Mouse (Mus musculus): Measurements from ENCODE around the gene Bicdl2. TPM values are rescaled to one million over a fixed set of nuclear protein-coding genes. Genes with fewer than 3 reads are reported as not detected.

Gene Bicdl2
- 0.36 TPM in 1 of 2 replicates, not detected in the other for polyA plus RNA-seq (2016; fragmentation: Nextera tagmentation; extraction: Ambion mirVana)

DNA sequence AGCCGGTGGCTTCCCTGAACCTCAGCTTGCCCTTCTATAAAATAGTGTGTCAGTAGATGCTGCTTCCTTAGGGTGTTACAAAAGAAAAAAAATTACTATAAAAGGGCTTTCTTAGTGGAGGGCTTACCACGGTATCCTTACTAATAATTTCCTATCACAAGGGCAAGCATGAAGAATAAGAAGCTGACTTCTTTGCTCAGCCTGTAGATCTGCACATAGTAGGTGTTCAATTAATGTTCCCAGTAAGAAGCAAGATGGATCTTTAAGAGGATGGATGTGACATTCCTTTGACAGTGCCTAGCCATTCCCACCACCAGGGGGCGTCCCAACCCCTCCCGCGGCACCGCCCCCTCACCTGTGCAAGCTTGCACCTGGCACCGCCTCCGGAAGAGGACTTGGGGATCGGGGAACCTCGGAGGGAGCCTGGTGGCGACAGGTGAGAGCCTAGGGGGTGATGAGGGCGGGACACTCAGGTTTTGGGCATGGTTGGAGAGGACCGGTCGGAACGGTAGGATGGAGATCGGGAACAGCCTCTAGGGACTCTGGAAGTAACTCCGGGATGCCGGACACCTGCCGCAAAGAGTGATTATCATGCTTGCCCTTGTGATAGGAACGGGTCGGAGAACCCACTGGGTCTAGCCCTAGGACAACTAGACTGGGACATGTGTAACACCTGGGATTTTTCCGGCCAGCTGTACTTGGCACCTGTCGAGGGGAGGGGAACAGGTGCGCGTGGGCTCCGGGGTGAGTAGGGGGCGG is at the start of gene Bicdl2:
Gene Bicdl2, plus strand, starts transcription at position 390 of the 759 bp plus-strand sequence.
- Histone ChIP-seq H3K4me2 (peak within 1 kb of the TSS; percentile 38), H3K9ac (no peak within 1 kb of the TSS), H3K4me1 (replicated peaks) (peaks cover 10% of the 10 kb centered on the region; the same call in 1 of the 2 replicates), H3K36me3 (no peaks in the 10 kb centered on the region), H3K27me3 (replicated peaks) (peaks cover 60% of the 10 kb centered on the region), H3K4me3 (peak within 1 kb of the TSS; percentile 7), H3K9me3 (replicated peaks) (no peaks in the 10 kb centered on the region), H3K27ac (ENCODE audit: poor library complexity, severe bottlenecking) (no peak within 1 kb of the TSS)
- no peak for ATAC-seq (ENCODE audit: insufficient number of reproducible peaks, low FRiP score)
- 6% methylated on average over 27 of the region's 27 CpGs for WGBS

DNA sequence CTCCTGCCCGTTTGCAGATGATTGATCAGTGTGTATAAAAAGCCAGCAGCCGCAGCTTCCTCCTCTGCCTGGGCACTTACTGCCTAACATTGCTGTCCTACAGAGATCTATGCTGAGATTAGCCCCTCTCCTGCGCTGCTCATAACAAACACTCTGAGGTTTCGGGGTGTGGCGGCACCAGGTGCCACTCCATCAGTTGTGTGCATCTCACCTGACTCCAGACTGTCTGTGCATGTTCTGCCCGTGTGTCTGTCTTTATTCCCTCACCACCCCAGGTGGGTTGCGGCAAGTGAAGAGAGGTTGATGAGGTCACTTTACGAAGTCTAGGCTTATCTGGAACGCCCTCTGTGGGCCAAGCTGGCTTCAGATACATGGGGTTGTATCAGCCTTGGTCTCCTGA is 43.2 kb upstream of the Bicdl2 start:
- H3K4me2 ChIP-seq = no peak overlapping the region
- no peak overlapping the region for H3K4me3 ChIP-seq
- no peaks in the 10 kb centered on the region for H3K4me1 ChIP-seq (replicated peaks)
- 49% methylated on average over 9 of the region's 9 CpGs for WGBS
- no peaks in the 10 kb centered on the region for H3K36me3 ChIP-seq
- H3K9ac ChIP-seq = no peak overlapping the region
- H3K27ac ChIP-seq (ENCODE audit: poor library complexity, severe bottlenecking) = no peak overlapping the region
- no peak for ATAC-seq (ENCODE audit: insufficient number of reproducible peaks, low FRiP score)
- no peaks in the 10 kb centered on the region for H3K9me3 ChIP-seq (replicated peaks)
- peaks cover 45% of the 10 kb centered on the region for H3K27me3 ChIP-seq (replicated peaks)

DNA sequence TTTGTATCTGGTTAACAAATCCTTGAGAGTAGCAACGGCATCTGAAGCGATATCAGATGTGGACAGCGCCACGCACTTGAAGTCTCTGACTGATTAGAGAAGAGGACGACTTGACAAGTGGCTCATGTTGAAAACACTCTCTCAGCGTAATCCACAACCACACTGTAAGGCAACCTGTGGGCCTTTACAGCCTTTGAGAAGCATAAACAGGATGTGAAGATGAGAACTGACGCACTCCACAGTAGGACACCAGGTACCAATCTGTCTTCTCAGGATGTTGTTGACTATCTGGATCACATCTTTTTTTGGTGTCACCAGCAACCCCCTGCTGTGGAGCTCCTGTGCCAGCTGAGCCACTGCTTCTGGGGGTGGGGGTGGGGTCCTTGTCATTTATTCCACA is 40.0 kb upstream of the Bicdl2 start:
- Histone ChIP-seq H3K4me1 (replicated peaks) (no peaks in the 10 kb centered on the region), H3K27ac (ENCODE audit: poor library complexity, severe bottlenecking) (no peak overlapping the region), H3K4me3 (no peak overlapping the region), H3K4me2 (no peak overlapping the region), H3K9me3 (replicated peaks) (no peaks in the 10 kb centered on the region), H3K36me3 (no peaks in the 10 kb centered on the region), H3K27me3 (replicated peaks) (peaks cover 52% of the 10 kb centered on the region), H3K9ac (no peak overlapping the region)
- no peak for ATAC-seq (ENCODE audit: insufficient number of reproducible peaks, low FRiP score)
- 41% methylated on average over 7 of the region's 7 CpGs for WGBS

DNA sequence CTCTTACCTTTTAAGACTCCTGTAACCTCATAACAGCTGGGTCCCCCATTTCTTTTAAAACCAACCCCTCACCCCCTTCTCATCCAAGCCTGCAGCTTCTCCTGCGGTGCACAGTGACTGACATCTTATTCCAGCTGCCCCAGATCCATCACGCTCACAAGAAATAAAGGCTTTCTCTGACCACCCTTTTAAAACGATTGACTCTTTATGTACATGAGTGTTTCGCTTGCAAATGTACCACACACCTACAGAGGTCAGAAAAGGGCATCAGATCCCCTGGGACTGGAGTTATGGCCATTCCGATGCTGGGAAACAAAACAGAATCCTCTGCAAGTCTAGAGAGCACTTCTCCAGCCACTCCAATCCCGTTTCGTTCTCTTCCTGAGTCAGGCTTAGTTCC is 32.5 kb upstream of the Bicdl2 start:
- 29% methylated on average over 7 of the region's 7 CpGs for WGBS
- no peak overlapping the region for H3K4me3 ChIP-seq
- no peak overlapping the region for H3K9ac ChIP-seq
- no peak for ATAC-seq (ENCODE audit: insufficient number of reproducible peaks, low FRiP score)
- H3K4me1 ChIP-seq (replicated peaks) = peaks cover 5% of the 10 kb centered on the region; the same call in 1 of the 2 replicates
- no peaks in the 10 kb centered on the region for H3K9me3 ChIP-seq (replicated peaks)
- no peak overlapping the region for H3K27ac ChIP-seq (ENCODE audit: poor library complexity, severe bottlenecking)
- H3K27me3 ChIP-seq (replicated peaks) = peaks cover 29% of the 10 kb centered on the region
- no peak overlapping the region for H3K4me2 ChIP-seq
- no peaks in the 10 kb centered on the region for H3K36me3 ChIP-seq

DNA sequence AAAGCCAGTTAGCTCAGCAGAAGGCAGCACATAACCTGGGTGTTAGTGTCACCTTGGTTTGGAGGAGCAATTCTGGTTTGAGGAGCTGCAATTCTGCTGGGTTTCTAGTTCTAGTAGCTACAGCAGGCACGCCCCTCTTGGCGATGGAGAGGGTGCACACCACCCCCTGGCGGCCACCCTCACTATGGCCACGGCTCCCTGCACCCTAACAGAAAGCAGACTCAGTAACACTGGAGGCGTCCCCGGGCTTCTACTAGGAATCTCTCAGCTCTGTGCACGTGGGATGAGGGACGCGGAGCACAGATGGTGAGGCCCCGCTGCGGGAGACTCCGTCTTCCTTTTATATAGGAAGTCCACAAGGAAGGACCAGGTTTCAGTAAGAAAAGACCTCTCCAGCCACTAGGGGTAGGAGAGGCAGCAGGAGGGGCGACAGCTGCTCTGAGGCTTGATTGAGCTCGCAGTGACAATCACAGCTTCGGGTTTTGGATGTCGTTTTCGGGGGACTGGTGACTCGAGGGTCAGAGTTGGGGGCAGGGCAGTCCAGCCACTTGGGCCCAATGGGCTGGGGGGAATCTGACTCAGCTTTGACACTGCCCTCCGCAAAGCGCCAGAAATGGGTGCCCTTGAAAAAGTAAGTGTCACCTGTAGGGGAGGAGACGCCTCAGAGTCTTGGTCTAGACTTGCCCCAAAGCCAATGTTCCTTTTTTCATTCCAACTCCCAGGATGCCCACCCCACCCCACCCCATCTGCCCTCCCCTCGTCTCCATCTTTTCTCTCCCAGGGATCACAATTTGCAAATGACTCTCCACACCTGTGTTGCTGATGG is 29.9 kb upstream of the Bicdl2 start:
- Histone ChIP-seq H3K27me3 (replicated peaks) (peaks cover 29% of the 10 kb centered on the region), H3K4me3 (peak overlapping the region; percentile 8), H3K36me3 (no peaks in the 10 kb centered on the region), H3K4me2 (peak overlapping the region; percentile 54), H3K27ac (ENCODE audit: poor library complexity, severe bottlenecking) (no peak overlapping the region), H3K4me1 (replicated peaks) (peaks cover 5% of the 10 kb centered on the region; the same call in 1 of the 2 replicates), H3K9ac (peak overlapping the region; percentile 17; the same call in 1 of the 2 replicates), H3K9me3 (replicated peaks) (no peaks in the 10 kb centered on the region)
- 15% methylated on average over 22 of the region's 22 CpGs for WGBS
- ATAC-seq (ENCODE audit: insufficient number of reproducible peaks, low FRiP score) = peak; percentile 69

DNA sequence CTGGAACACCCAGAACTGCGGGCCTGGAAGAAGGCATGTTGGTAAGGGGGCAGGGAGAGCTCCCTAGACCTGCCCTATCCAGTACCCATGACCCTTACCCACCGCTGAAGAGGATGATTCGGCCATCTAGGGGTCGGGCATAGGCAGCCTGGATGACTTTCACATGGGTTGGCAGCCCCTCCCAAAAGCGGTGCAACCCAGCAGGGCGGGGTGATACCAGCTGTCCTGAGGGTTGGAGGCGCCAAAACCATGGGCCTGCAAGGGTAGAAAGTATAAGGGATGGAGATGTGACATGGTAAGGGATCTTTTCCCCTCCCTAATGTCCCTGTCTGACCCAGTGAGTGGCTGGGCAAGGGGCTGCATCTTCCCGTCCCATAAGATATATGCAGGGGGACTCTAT is 29.1 kb upstream of the Bicdl2 start:
- Histone ChIP-seq H3K4me3 (no peak overlapping the region), H3K9ac (no peak overlapping the region), H3K4me2 (no peak overlapping the region), H3K27me3 (replicated peaks) (peaks cover 37% of the 10 kb centered on the region), H3K9me3 (replicated peaks) (no peaks in the 10 kb centered on the region), H3K4me1 (replicated peaks) (peaks cover 5% of the 10 kb centered on the region; the same call in 1 of the 2 replicates), H3K27ac (ENCODE audit: poor library complexity, severe bottlenecking) (no peak overlapping the region), H3K36me3 (no peaks in the 10 kb centered on the region)
- no peak for ATAC-seq (ENCODE audit: insufficient number of reproducible peaks, low FRiP score)
- WGBS = 62% methylated on average over 8 of the region's 8 CpGs

DNA sequence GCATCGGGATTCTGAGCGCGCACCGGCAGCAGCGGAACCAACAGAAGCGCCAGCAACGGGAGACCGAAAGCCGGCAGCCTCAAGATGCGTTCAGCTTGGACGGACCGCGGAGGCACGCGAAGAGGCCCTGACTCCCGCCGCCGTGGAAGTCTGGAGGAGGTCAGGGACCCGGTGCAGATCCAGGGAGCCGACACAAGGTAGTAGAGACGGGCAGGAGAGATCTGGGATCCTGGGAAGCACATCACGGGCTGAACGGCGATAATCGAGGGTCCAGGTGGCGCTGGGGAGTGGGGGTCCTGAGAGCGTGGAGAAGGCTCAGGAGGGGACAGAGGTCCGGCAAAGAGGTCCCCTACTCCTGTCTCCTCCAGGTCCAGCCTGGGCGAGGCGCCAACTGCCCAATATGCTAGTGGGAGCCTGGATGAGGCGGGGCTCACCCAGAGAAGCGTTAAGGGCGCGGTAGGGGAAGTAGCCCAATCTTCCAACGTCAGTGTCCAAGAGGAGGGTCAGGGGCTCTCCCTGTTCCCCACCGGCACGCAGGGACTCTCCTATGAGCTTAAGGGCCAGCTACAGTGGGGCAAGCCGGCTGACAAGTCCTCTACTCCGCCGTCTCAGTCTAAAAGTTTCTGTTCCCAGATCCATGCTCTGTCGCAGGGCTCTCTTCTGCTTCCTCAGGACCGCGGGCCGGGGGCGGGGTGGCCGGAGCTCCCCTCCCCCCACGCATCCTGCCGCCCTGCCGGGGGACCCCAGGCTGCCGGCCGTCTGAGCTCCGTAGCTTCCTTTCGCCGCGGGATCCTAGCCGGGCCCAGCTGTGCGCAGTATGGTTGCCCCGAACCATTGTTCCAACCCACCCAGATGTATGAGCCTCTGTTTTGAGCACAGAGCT is 15.5 kb upstream of the Bicdl2 start, which contains the start of gene Mmp25:
Gene Mmp25, minus strand, starts transcription at position 665 of the 883 bp plus-strand sequence.
- peak within 1 kb of the TSS; percentile 61 for H3K9ac ChIP-seq
- 0 out of 2 replicates have a peak, but pooled peaks cover 8% of the 10 kb centered on the region for H3K4me1 ChIP-seq (replicated peaks)
- H3K27ac ChIP-seq (ENCODE audit: poor library complexity, severe bottlenecking) = no peak within 1 kb of the TSS
- peak within 1 kb of the TSS; percentile 92 for H3K4me2 ChIP-seq
- H3K27me3 ChIP-seq (replicated peaks) = peaks cover 20% of the 10 kb centered on the region
- H3K36me3 ChIP-seq = no peaks in the 10 kb centered on the region
- WGBS = under 1% methylated on average over 58 of the region's 58 CpGs
- peak; percentile 47 for ATAC-seq (ENCODE audit: insufficient number of reproducible peaks, low FRiP score)
- H3K9me3 ChIP-seq (replicated peaks) = peaks cover 13% of the 10 kb centered on the region
- peak within 1 kb of the TSS; percentile 54 for H3K4me3 ChIP-seq

DNA sequence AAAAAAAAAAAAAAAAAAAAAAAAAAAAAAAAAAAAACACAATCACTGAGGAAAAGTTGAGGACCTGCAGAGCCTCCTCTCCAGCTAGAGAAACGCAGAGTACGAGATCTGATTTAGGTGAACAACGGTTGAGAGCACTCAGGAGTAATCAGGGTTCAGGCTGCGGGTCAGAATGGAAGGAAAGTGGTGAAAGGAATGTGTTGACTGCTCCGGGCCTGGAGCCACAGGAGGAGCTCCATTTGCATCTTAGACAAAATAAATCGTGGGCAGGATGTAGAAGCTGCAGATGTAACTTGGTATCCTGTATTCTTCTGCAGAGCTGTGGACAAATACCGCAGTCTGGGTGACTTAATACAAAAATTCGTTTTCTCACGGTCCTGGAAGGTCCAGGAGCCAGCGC is 14.4 kb upstream of the Bicdl2 start:
- 19% methylated on average over 10 of the region's 10 CpGs for WGBS
- Histone ChIP-seq H3K4me2 (no peak overlapping the region), H3K9ac (no peak overlapping the region), H3K9me3 (replicated peaks) (peaks cover 13% of the 10 kb centered on the region), H3K36me3 (no peaks in the 10 kb centered on the region), H3K27me3 (replicated peaks) (peaks cover 20% of the 10 kb centered on the region), H3K4me1 (replicated peaks) (0 out of 2 replicates have a peak, but pooled peaks cover 8% of the 10 kb centered on the region), H3K4me3 (no peak overlapping the region), H3K27ac (ENCODE audit: poor library complexity, severe bottlenecking) (no peak overlapping the region)
- no peak for ATAC-seq (ENCODE audit: insufficient number of reproducible peaks, low FRiP score)

DNA sequence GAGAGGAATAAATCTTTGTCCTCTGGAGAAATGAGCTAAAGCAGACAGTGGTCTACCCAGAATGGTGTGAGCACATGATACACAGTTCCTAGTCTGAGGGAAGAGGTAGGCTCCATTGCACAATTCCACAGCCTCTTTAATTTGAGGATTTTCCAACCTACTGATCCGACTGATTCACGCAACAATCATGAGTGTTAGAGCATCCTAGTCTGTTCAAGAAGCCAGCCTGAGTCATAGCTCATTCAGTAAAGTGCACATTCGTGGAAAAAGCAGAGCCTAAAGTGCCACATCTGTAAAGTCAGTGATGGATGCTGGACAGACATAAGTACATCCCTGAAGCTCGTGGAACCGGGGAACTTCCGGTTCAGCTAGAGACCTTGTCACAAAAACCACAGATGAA is 8.9 kb upstream of the Bicdl2 start:
- no peak overlapping the region for H3K4me3 ChIP-seq
- H3K9ac ChIP-seq = no peak overlapping the region
- H3K27me3 ChIP-seq (replicated peaks) = peaks cover 7% of the 10 kb centered on the region; the same call in 1 of the 2 replicates
- H3K4me1 ChIP-seq (replicated peaks) = no peaks in the 10 kb centered on the region
- no peak for ATAC-seq (ENCODE audit: insufficient number of reproducible peaks, low FRiP score)
- WGBS = 76% methylated on average over 6 of the region's 6 CpGs
- H3K4me2 ChIP-seq = no peak overlapping the region
- H3K27ac ChIP-seq (ENCODE audit: poor library complexity, severe bottlenecking) = no peak overlapping the region
- H3K36me3 ChIP-seq = no peaks in the 10 kb centered on the region
- no peaks in the 10 kb centered on the region for H3K9me3 ChIP-seq (replicated peaks)

DNA sequence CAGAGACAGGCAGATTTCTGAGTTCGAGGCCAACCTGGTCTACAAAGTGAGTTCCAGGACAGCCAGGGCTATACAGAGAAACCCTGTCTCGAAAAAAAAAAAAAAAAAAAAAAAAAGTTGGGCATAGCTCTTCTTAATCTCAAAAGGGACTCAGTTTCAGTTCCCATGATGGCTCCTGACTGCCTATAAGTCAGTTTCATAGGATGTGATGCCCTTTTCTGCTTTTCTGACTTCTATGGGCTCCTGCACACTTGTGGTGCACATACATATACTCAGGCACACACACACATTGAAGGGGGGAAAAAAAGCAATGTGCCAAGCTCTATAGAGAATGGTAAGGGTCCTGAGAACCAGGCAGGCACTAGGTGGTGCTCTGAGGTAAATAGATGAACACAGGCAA is 7.0 kb upstream of the Bicdl2 start:
- ATAC-seq (ENCODE audit: insufficient number of reproducible peaks, low FRiP score) = no peak
- Histone ChIP-seq H3K4me2 (no peak overlapping the region), H3K9ac (no peak overlapping the region), H3K9me3 (replicated peaks) (no peaks in the 10 kb centered on the region), H3K4me1 (replicated peaks) (no peaks in the 10 kb centered on the region), H3K36me3 (no peaks in the 10 kb centered on the region), H3K27me3 (replicated peaks) (peaks cover 14% of the 10 kb centered on the region; the same call in 1 of the 2 replicates), H3K4me3 (no peak overlapping the region), H3K27ac (ENCODE audit: poor library complexity, severe bottlenecking) (no peak overlapping the region)
- WGBS = 62% methylated on average over 2 of the region's 2 CpGs
